Mouse (Mus musculus): Measurements from ENCODE around the gene Mff. TPM values are rescaled to one million over a fixed set of nuclear protein-coding genes. Genes with fewer than 3 reads are reported as not detected.

Gene Mff
- polyA plus RNA-seq, 1 experiment from 2014 or later: 218 TPM

GRCm38 (mm10) chr1:82741539-82741938, 16.8 kb downstream of the Mff start:
- H3K4me2 ChIP-seq (replicated peaks): no peak overlapping the region
- H3K27ac ChIP-seq: no peak overlapping the region
- H3K4me3 ChIP-seq: no peak overlapping the region
- no peak overlapping the region for H3K9ac ChIP-seq
- H3K9me3 ChIP-seq: no peaks in the 10 kb centered on the region
- no peak for ATAC-seq (ENCODE audit: insufficient number of reproducible peaks, insufficient read depth, low FRiP score, low TSS enrichment)
- H3K27me3 ChIP-seq: no peaks in the 10 kb centered on the region
- H3K4me1 ChIP-seq: no peaks in the 10 kb centered on the region
- WGBS: 85% methylated on average over 7 of the region's 7 CpGs
- H3K36me3 ChIP-seq: peaks cover 25% of the 10 kb centered on the region

GRCm38 (mm10) chr1:82743962-82744361, 19.3 kb downstream of the Mff start:
- Histone ChIP-seq H3K36me3 (peaks cover 20% of the 10 kb centered on the region), H3K9me3 (no peaks in the 10 kb centered on the region), H3K4me2 (replicated peaks) (no peak overlapping the region), H3K4me1 (no peaks in the 10 kb centered on the region), H3K27me3 (no peaks in the 10 kb centered on the region), H3K27ac (no peak overlapping the region), H3K4me3 (no peak overlapping the region), H3K9ac (no peak overlapping the region)
- ATAC-seq (ENCODE audit: insufficient number of reproducible peaks, insufficient read depth, low FRiP score, low TSS enrichment): no peak
- 84% methylated on average over 3 of the region's 3 CpGs for WGBS

- no peak overlapping the region for H3K27ac ChIP-seq
- no peak for ATAC-seq (ENCODE audit: insufficient number of reproducible peaks, insufficient read depth, low FRiP score, low TSS enrichment)
- no peak overlapping the region for H3K9ac ChIP-seq
- H3K4me3 ChIP-seq: no peak overlapping the region
- H3K36me3 ChIP-seq: peaks cover 21% of the 10 kb centered on the region
- no peaks in the 10 kb centered on the region for H3K9me3 ChIP-seq
- H3K27me3 ChIP-seq: no peaks in the 10 kb centered on the region
- WGBS: 71% methylated on average over 4 of the region's 4 CpGs
- H3K4me1 ChIP-seq: no peaks in the 10 kb centered on the region
- H3K4me2 ChIP-seq (replicated peaks): no peak overlapping the region
Measured at GRCm38 (mm10) chr1:82746408-82746807, 21.7 kb downstream of the Mff start.

- H3K9ac ChIP-seq: no peak overlapping the region
- ATAC-seq (ENCODE audit: insufficient number of reproducible peaks, insufficient read depth, low FRiP score, low TSS enrichment): no peak
- H3K36me3 ChIP-seq: peaks cover 27% of the 10 kb centered on the region
- H3K9me3 ChIP-seq: no peaks in the 10 kb centered on the region
- 87% methylated on average over 2 of the region's 2 CpGs for WGBS
- H3K4me2 ChIP-seq (replicated peaks): no peak overlapping the region
- no peaks in the 10 kb centered on the region for H3K27me3 ChIP-seq
- no peak overlapping the region for H3K4me3 ChIP-seq
- H3K27ac ChIP-seq: no peak overlapping the region
- H3K4me1 ChIP-seq: no peaks in the 10 kb centered on the region
Measured at GRCm38 (mm10) chr1:82747714-82748452, 23.2 kb downstream of the Mff start.

GRCm38 (mm10) chr1:82759520-82759919, 34.8 kb downstream of the Mff start:
- ATAC-seq (ENCODE audit: insufficient number of reproducible peaks, insufficient read depth, low FRiP score, low TSS enrichment): no peak
- Histone ChIP-seq H3K9me3 (no peaks in the 10 kb centered on the region), H3K36me3 (peaks cover 32% of the 10 kb centered on the region), H3K4me1 (no peaks in the 10 kb centered on the region), H3K27me3 (no peaks in the 10 kb centered on the region), H3K4me3 (no peak overlapping the region), H3K9ac (no peak overlapping the region), H3K27ac (no peak overlapping the region), H3K4me2 (replicated peaks) (no peak overlapping the region)
- WGBS: 88% methylated on average over 1 of the region's 1 CpGs

- Histone ChIP-seq H3K36me3 (peaks cover 16% of the 10 kb centered on the region; the same call in 1 of the 2 replicates), H3K9ac (no peak overlapping the region), H3K9me3 (no peaks in the 10 kb centered on the region), H3K27ac (no peak overlapping the region), H3K4me3 (no peak overlapping the region), H3K4me2 (replicated peaks) (no peak overlapping the region), H3K27me3 (no peaks in the 10 kb centered on the region), H3K4me1 (no peaks in the 10 kb centered on the region)
- 92% methylated on average over 8 of the region's 8 CpGs for WGBS
- no peak for ATAC-seq (ENCODE audit: insufficient number of reproducible peaks, insufficient read depth, low FRiP score, low TSS enrichment)
Measured at GRCm38 (mm10) chr1:82761454-82762169, 36.9 kb downstream of the Mff start.

GRCm38 (mm10) chr1:82762274-82762673, 37.6 kb downstream of the Mff start:
- H3K9ac ChIP-seq: no peak overlapping the region
- no peaks in the 10 kb centered on the region for H3K27me3 ChIP-seq
- no peak for ATAC-seq (ENCODE audit: insufficient number of reproducible peaks, insufficient read depth, low FRiP score, low TSS enrichment)
- no peak overlapping the region for H3K4me2 ChIP-seq (replicated peaks)
- no peaks in the 10 kb centered on the region for H3K9me3 ChIP-seq
- no peaks in the 10 kb centered on the region for H3K4me1 ChIP-seq
- no peak overlapping the region for H3K4me3 ChIP-seq
- no peak overlapping the region for H3K27ac ChIP-seq
- H3K36me3 ChIP-seq: peaks cover 16% of the 10 kb centered on the region; the same call in 1 of the 2 replicates
- 85% methylated on average over 1 of the region's 1 CpGs for WGBS

GRCm38 (mm10) chr1:82766227-82766626, 41.5 kb downstream of the Mff start:
- H3K36me3 ChIP-seq: 0 out of 2 replicates have a peak, but pooled peaks cover 6% of the 10 kb centered on the region
- no peak overlapping the region for H3K27ac ChIP-seq
- H3K4me2 ChIP-seq (replicated peaks): no peak overlapping the region
- no peaks in the 10 kb centered on the region for H3K27me3 ChIP-seq
- 70% methylated on average over 1 of the region's 1 CpGs for WGBS
- no peak overlapping the region for H3K4me3 ChIP-seq
- H3K9ac ChIP-seq: no peak overlapping the region
- no peak for ATAC-seq (ENCODE audit: insufficient number of reproducible peaks, insufficient read depth, low FRiP score, low TSS enrichment)
- H3K4me1 ChIP-seq: no peaks in the 10 kb centered on the region
- no peaks in the 10 kb centered on the region for H3K9me3 ChIP-seq

GRCm38 (mm10) chr1:82766641-82767040, 42.0 kb downstream of the Mff start:
- Histone ChIP-seq H3K9ac (no peak overlapping the region), H3K27ac (no peak overlapping the region), H3K9me3 (no peaks in the 10 kb centered on the region), H3K36me3 (0 out of 2 replicates have a peak, but pooled peaks cover 6% of the 10 kb centered on the region), H3K27me3 (no peaks in the 10 kb centered on the region), H3K4me3 (no peak overlapping the region), H3K4me1 (no peaks in the 10 kb centered on the region), H3K4me2 (replicated peaks) (no peak overlapping the region)
- WGBS: 88% methylated on average over 4 of the region's 4 CpGs
- no peak for ATAC-seq (ENCODE audit: insufficient number of reproducible peaks, insufficient read depth, low FRiP score, low TSS enrichment)

GRCm38 (mm10) chr1:82768269-82768668, 43.6 kb downstream of the Mff start, which contains the start of gene Tm4sf20:
Tm4sf20 (minus strand) TSS chr1:82768461.
- no peaks in the 10 kb centered on the region for H3K4me1 ChIP-seq
- ATAC-seq (ENCODE audit: insufficient number of reproducible peaks, insufficient read depth, low FRiP score, low TSS enrichment): no peak
- 67% methylated on average over 5 of the region's 5 CpGs for WGBS
- no peaks in the 10 kb centered on the region for H3K9me3 ChIP-seq
- no peak within 1 kb of the TSS for H3K4me3 ChIP-seq
- H3K36me3 ChIP-seq: no peaks in the 10 kb centered on the region
- H3K9ac ChIP-seq: no peak within 1 kb of the TSS
- no peak within 1 kb of the TSS for H3K27ac ChIP-seq
- no peaks in the 10 kb centered on the region for H3K27me3 ChIP-seq
- H3K4me2 ChIP-seq (replicated peaks): no peak within 1 kb of the TSS

- H3K27ac ChIP-seq: no peak within 1 kb of the TSS
- no peak for ATAC-seq (ENCODE audit: insufficient number of reproducible peaks, insufficient read depth, low FRiP score, low TSS enrichment)
- no peak within 1 kb of the TSS for H3K4me3 ChIP-seq
- no peak within 1 kb of the TSS for H3K4me2 ChIP-seq (replicated peaks)
- WGBS: 90% methylated on average over 13 of the region's 15 CpGs
- no peaks in the 10 kb centered on the region for H3K4me1 ChIP-seq
- H3K36me3 ChIP-seq: no peaks in the 10 kb centered on the region
- H3K9me3 ChIP-seq: no peaks in the 10 kb centered on the region
- H3K9ac ChIP-seq: no peak within 1 kb of the TSS
- no peaks in the 10 kb centered on the region for H3K27me3 ChIP-seq
Measured at GRCm38 (mm10) chr1:82771022-82771586, 46.4 kb downstream of the Mff start, which contains the start of gene Gm47791. Gm47791 (minus strand) TSS chr1:82771243.

GRCm38 (mm10) chr1:82772428-82772827, 47.7 kb downstream of the Mff start:
- no peaks in the 10 kb centered on the region for H3K27me3 ChIP-seq

More at GRCm38 (mm10) chr1:82772428-82772827, 47.7 kb downstream of the Mff start:
- no peak overlapping the region for H3K27ac ChIP-seq
- peak; percentile 56; the same call in 1 of the 2 replicates for ATAC-seq (ENCODE audit: insufficient number of reproducible peaks, insufficient read depth, low FRiP score, low TSS enrichment)
- 73% methylated on average over 4 of the region's 4 CpGs for WGBS
- H3K9ac ChIP-seq: no peak overlapping the region
- no peaks in the 10 kb centered on the region for H3K4me1 ChIP-seq
- no peaks in the 10 kb centered on the region for H3K9me3 ChIP-seq
- no peak overlapping the region for H3K4me2 ChIP-seq (replicated peaks)
- H3K36me3 ChIP-seq: no peaks in the 10 kb centered on the region
- H3K4me3 ChIP-seq: no peak overlapping the region

All from embryonic facial prominence, embryonic 12.5 days (tissue).